Mouse (Mus musculus) adrenal gland, adult 2 months (tissue): ENCODE data around the gene Krtap5-1. TPM values are rescaled to one million over a fixed set of nuclear protein-coding genes. Genes with fewer than 3 reads are reported as not detected.
"Not testable (repeated sequence)": the region's sequence is repeated elsewhere in the genome, so short reads cannot be mapped to it uniquely, and the experiment has no call there.

Experiments used
- DNase-seq: peaks from one replicate; pipeline ENCODE4 v3.0.0; 2021
- long read RNA-seq: library from polyadenylated mRNA; stranded (forward); transcript quantifications from one replicate; pipeline ENCODE4 v2.0.0, GENCODE M21; 2021
- polyA plus RNA-seq: library from polyadenylated mRNA; depleted of rRNA; stranded (reverse); fragments of >200 nt; gene quantifications from 2 replicates; pipeline ENCODE4 v1.2.3, GENCODE M21; 2012; rRNA removed
- total RNA-seq, 2 experiments: library from RNA; stranded (reverse); gene quantifications; 2 replicates each; pipeline ENCODE4 v1.2.3; 2021

Gene Krtap5-1
- total RNA-seq (not detected), polyA plus RNA-seq (not detected in 2 replicates)
- long read RNA-seq, result 0 reads

GRCm38 (mm10) chr7:142297018-142297417 is at the start of gene Krtap5-1:
TSS of gene Krtap5-1 (minus strand) at chr7:142297118.
- DNase-seq, result not testable (repeated sequence)

DNA sequence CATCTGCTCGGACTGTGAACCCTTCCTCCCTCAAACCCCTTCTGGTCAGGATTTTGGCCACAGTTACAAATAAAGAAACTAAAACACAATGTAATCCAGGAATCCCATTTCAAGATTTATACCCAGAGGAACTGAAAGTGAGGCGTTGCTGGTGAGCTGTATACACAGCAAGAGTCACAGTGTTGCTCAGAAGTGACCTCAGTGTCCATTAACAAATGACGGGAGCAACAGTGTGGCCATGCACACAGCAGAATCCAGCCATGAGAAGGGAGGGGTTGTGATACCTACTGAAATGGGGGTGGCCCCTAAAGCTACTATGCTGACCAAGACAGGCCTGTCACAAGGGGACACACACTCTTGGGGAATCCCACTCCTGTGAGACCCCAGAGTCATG is 45.3 kb upstream of the Krtap5-1 start:
- no peak for DNase-seq

GRCm38 (mm10) chr7:142341564-142342246 is 44.8 kb upstream of the Krtap5-1 start:
- DNase-seq, result no peak

GRCm38 (mm10) chr7:142340269-142340970 is 43.5 kb upstream of the Krtap5-1 start:
- DNase-seq, result no peak

- no peak for DNase-seq
Measured at GRCm38 (mm10) chr7:142335151-142335550, 38.2 kb upstream of the Krtap5-1 start.

DNA sequence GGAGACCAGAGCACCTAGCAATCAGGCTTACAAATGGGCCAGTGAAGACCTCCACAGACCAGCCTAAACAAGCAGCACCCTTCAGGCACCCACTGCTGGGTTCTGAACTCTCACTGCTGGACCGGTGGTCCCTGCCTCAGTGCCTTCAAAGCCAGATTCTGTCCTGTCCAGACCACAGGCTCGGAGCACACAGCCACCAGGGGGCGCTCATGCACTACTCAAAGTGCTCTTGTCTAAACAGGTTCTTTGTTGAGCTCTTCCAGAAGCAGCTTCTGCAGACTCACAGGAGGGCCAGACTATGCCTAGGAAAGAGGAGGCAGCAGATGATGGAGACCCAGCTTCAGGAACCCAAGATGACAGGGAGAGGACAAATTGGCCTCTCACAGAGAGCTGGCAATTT is 37.3 kb upstream of the Krtap5-1 start:
- DNase-seq, result peak; percentile 79

DNA sequence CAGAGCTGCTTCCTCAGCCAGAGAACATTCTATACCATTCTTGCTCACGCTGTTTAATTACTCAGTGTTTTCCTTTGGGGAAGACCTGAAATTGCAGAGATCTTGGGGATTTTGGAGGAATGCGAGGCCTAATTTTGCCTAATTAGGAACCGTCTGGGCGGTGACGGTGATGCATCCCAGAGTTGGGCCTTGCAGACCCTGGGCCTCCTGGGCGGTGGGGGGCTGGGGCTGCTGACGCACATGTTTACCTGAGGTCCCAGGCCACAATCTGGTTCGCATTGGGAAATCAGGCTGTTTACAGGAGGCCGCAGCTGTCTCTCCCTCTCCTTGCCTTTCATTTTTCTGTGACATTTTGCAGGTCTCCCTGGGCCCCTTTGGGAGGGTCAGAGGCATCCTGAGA is 35.8 kb upstream of the Krtap5-1 start:
- not testable (repeated sequence) for DNase-seq

GRCm38 (mm10) chr7:142331281-142331680 is 34.4 kb upstream of the Krtap5-1 start:
- DNase-seq, result no peak

- peak; percentile 71 for DNase-seq
Measured at GRCm38 (mm10) chr7:142330271-142330724, 33.4 kb upstream of the Krtap5-1 start.

DNA sequence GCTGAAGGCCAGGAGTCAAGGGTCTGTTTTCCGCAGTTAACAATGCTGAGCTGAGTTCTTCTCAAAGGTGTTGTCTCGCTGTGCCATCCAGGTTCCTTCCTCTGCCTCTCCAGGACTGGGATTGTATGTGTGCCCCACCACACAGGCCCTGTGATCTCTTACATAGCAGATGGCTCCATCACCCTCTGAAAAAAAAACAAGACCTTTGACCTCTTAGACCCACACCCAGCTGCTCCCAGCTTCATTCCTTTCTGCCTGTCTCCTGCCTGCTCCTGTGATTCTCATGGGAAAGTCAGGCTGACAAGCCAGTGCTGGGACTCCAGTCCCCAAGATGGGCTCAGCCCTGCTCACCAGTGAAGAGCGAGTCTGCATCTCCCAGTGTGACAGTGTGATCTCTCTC is 31.6 kb upstream of the Krtap5-1 start:
- DNase-seq, result no peak

DNA sequence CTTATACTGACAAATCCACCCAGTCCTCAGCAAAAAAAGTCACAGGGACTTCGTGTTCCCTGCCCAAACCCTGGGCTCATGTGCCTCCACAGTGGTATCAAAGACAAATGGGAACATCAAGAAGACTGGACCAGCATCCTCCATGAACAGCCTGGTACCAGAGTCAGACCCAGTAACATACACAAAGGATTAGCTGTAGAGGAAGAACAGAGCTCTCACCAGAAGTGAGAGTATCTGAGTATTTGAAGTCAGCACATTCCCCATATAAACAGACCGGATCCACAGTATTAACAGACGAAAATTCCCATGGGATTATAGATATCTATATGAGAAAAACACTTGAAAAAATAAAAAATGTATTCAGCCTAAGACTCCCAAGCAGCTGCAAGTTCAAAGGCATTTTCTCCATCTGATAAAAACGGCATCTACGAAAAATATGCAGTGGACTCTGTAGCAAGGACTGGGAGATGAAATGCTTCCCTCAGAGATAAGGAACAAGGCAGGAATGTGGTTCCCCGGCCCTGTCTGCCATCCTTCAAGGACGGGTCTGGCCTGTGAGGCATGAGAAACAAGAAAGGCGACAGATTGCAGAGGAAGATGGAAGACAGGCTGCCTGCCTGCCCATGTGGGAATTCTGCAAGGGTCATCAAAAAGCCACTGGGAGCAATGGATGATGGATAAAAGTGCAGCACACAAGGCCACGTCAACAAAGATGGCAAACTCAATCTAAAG is 30.0 kb upstream of the Krtap5-1 start:
- DNase-seq, result peak; percentile 55

DNA sequence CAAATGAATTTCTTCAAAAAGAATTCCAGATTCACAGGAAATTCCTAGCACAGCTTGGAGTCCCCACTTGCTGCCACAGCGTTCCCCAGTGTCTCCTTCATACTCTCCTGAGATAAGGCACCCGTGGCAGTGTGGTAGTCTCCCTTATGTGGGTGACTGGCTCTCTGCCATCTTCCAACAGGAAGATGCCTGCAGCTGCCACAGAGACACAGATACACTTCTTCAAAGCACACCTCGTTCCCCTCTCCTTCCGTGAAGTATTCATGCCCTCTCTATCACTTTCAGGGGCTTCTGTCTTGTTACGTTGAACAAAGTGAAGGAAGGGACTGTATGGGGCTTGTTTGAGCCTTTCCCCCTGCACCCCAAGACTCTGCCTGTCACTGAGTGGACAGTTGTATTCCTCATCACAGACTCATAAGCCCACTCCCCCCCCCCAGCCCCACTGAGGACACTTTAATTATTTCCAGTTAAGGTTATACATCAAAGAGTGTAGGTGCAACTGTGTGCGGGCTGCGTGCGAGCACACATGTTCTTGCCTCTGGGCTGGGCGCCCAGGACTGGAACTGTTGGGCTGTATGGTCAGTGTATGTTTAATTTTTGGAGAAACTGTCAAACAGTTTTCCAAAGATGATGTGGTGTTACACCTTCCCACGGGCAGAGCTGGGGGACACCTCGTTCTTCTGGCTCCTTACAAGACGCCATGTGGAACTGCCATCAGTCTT is 26.6 kb upstream of the Krtap5-1 start:
- DNase-seq, result no peak

- DNase-seq, result no peak
Measured at GRCm38 (mm10) chr7:142322641-142323040, 25.7 kb upstream of the Krtap5-1 start.

DNA sequence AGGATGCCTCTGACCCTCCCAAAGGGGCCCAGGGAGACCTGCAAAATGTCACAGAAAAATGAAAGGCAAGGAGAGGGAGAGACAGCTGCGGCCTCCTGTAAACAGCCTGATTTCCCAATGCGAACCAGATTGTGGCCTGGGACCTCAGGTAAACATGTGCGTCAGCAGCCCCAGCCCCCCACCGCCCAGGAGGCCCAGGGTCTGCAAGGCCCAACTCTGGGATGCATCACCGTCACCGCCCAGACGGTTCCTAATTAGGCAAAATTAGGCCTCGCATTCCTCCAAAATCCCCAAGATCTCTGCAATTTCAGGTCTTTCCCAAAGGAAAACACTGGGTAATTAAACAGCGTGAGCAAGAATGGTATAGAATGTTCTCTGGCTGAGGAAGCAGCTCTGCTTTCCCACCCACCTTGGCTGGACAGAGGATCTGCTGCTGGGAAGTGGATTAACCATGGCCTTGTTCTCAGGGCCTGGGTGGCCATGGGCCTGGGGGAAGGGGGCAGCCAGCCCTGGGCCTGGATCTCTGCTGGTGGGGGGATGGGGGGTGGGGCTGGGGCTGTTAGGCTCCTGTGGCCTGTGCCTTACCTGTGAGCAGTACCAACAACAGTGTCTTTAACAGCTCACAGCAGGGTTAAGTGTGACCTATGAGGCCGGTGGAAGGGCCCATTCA is 24.9 kb upstream of the Krtap5-1 start:
- not testable (repeated sequence) for DNase-seq

GRCm38 (mm10) chr7:142320906-142321305 is 24.0 kb upstream of the Krtap5-1 start:
- DNase-seq, result no peak

DNA sequence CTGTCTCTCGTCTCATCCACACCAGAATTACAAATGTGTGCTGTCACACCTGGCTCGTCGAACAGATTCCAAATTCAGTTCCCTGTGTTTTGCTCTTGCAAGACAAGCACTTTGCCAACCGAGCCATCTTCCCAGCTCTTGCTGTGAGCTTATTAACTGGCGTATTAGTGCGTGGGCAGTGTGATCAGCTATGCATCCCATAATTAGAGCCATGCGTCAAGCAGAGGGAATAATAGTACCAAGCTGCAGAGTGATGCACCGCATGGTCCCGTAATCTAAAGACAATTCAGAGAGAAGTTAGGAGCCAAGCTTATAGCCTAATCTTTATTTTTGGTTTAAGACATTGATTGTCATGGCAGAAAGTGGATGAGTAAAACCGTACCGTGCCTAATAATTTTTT is 22.2 kb upstream of the Krtap5-1 start:
- DNase-seq, result no peak

DNA sequence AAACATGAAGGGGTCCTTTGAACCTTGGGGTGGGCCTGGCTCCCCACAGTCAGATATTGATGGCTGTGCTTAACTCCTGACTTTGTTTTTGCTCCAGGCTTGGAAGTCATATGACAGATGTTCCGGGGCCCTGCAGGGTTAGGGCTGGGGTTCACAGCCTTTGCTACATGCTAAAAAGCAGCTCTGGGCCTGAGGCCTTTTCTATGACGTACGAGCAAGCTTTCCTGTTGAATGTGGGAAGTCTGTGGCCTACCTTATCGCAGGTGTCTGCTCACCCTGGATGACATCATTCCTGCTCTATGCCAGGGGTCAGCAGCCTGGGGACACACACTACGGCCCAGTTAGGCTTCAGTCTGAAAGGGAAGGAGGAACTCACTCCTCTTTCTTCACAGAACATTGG is 20.3 kb upstream of the Krtap5-1 start:
- no peak for DNase-seq

- no peak for DNase-seq
Measured at GRCm38 (mm10) chr7:142316558-142316957, 19.6 kb upstream of the Krtap5-1 start.

DNA sequence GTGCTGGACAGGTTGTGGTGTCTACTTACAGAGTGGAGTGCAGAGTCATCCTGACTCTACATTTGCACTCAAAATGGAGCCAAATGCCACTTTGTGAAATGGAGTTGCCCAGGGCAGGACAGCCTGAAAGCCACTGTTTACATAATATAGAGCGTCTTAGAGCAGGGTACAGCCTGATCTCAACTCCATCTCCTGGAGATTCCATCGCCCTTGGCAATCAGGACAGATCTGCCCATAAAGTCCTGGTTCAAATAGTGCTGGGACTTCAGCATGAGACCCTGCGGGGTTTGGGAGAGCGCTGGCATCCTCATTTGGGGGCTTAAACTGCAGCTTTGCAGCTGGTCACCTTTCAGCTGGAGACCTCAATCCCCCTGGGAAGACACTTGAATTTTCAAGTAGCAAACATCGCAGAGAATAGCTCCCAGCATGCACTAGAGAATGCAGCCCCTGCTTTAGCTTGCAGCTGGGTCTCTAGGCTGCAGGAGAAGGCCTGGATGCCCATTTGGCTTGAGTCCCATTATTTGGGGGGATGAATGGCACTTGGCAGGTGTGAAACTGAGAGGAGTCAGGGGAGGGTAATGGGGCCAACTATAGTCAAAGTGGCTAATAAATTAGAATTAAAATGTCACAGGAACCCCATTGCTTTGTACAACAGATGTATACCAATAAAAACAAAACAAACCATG is 17.8 kb upstream of the Krtap5-1 start:
- DNase-seq, result no peak

- not testable (repeated sequence) for DNase-seq
Measured at GRCm38 (mm10) chr7:142303929-142304328, 7.0 kb upstream of the Krtap5-1 start.

DNA sequence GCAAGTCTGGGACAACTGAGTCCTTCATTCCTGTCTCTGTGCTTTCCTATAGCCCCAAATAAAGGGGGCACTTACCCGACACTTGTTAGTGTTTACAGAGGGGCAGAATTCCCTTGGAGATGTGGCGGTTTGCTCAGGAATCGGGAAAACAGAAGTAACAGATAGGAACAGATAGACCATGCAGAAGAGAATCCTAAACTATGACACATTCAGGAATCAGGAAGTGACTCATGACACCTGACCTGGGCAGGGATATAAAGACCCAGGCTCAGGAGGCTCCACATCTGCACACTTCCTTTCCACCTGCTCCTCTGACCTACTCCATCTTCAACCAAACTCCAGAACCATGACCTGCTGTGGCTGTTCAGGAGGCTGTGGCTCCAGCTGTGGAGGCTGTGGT is 6.3 kb upstream of the Krtap5-1 start, which contains the start of gene Krtap5-4:
TSS of gene Krtap5-4 (plus strand) at position 301 of the 400 bp plus-strand sequence.
- no peak for DNase-seq
